Mouse (Mus musculus): ENCODE measurements around the gene Catsperg1. TPM values are rescaled to one million over a fixed set of nuclear protein-coding genes. Genes with fewer than 3 reads are reported as not detected.
A peak's percentile ranks its signal among the peaks of the same experiment; 100 is the strongest.
"Not testable (repeated sequence)": the region's sequence is repeated elsewhere in the genome, so short reads cannot be mapped to it uniquely, and the experiment has no call there.

The Catsperg1 gene
- polyA plus RNA-seq, 1 experiment = 4.1 TPM

GRCm38 (mm10) chr7:29247706-29248105 is 33.9 kb upstream of the Catsperg1 start:
- H3K4me1 ChIP-seq (ENCODE audit: control insufficient read depth, insufficient read depth, low read length) = no peaks in the 10 kb centered on the region
- no peak for TF ChIP-seq CTCF (IDR thresholded peaks at IDR 0.05; ENCODE audit: control insufficient read depth, insufficient read depth, low read length)
- no peak for TF ChIP-seq POLR2A (IDR thresholded peaks at IDR 0.05; ENCODE audit: borderline replicate concordance, control insufficient read depth, low read depth, low read length)
- WGBS = 28% methylated on average over 19 of the region's 19 CpGs
- H3K27ac ChIP-seq (ENCODE audit: control insufficient read depth, insufficient read depth, low read depth, low read length, poor library complexity) = no peak overlapping the region
- H3K4me3 ChIP-seq (replicated peaks; ENCODE audit: control insufficient read depth, low read depth, low read length) = peak overlapping the region; percentile 14

GRCm38 (mm10) chr7:29247314-29247700 is 33.5 kb upstream of the Catsperg1 start:
- peak overlapping the region; percentile 14 for H3K4me3 ChIP-seq (replicated peaks; ENCODE audit: control insufficient read depth, low read depth, low read length)
- H3K27ac ChIP-seq (ENCODE audit: control insufficient read depth, insufficient read depth, low read depth, low read length, poor library complexity) = no peak overlapping the region
- H3K4me1 ChIP-seq (ENCODE audit: control insufficient read depth, insufficient read depth, low read length) = no peaks in the 10 kb centered on the region
- WGBS = 31% methylated on average over 16 of the region's 16 CpGs
- TF ChIP-seq POLR2A (IDR thresholded peaks at IDR 0.05; ENCODE audit: borderline replicate concordance, control insufficient read depth, low read depth, low read length) (no peak), CTCF (IDR thresholded peaks at IDR 0.05; ENCODE audit: control insufficient read depth, insufficient read depth, low read length) (peak; percentile 87)

- no peaks in the 10 kb centered on the region for H3K4me1 ChIP-seq (ENCODE audit: control insufficient read depth, insufficient read depth, low read length)
- TF ChIP-seq CTCF (IDR thresholded peaks at IDR 0.05; ENCODE audit: control insufficient read depth, insufficient read depth, low read length) (no peak), POLR2A (IDR thresholded peaks at IDR 0.05; ENCODE audit: borderline replicate concordance, control insufficient read depth, low read depth, low read length) (no peak)
- H3K4me3 ChIP-seq (replicated peaks; ENCODE audit: control insufficient read depth, low read depth, low read length) = no peak overlapping the region
- WGBS = 86% methylated on average over 21 of the region's 21 CpGs
- no peak overlapping the region for H3K27ac ChIP-seq (ENCODE audit: control insufficient read depth, insufficient read depth, low read depth, low read length, poor library complexity)
Measured at GRCm38 (mm10) chr7:29246619-29247313, 32.9 kb upstream of the Catsperg1 start.

GRCm38 (mm10) chr7:29246015-29246414 is 32.2 kb upstream of the Catsperg1 start:
- WGBS = 83% methylated on average over 5 of the region's 5 CpGs
- TF ChIP-seq CTCF (IDR thresholded peaks at IDR 0.05; ENCODE audit: control insufficient read depth, insufficient read depth, low read length) = no peak
- H3K27ac ChIP-seq (ENCODE audit: control insufficient read depth, insufficient read depth, low read depth, low read length, poor library complexity) = no peak overlapping the region
- no peak overlapping the region for H3K4me3 ChIP-seq (replicated peaks; ENCODE audit: control insufficient read depth, low read depth, low read length)
- H3K4me1 ChIP-seq (ENCODE audit: control insufficient read depth, insufficient read depth, low read length) = no peaks in the 10 kb centered on the region

GRCm38 (mm10) chr7:29244732-29245416 is 31.0 kb upstream of the Catsperg1 start:
- H3K4me3 ChIP-seq (replicated peaks; ENCODE audit: control insufficient read depth, low read depth, low read length) = no peak overlapping the region
- WGBS = 83% methylated on average over 7 of the region's 7 CpGs
- H3K4me1 ChIP-seq (ENCODE audit: control insufficient read depth, insufficient read depth, low read length) = no peaks in the 10 kb centered on the region
- no peak overlapping the region for H3K27ac ChIP-seq (ENCODE audit: control insufficient read depth, insufficient read depth, low read depth, low read length, poor library complexity)
- TF ChIP-seq POLR2A (IDR thresholded peaks at IDR 0.05; ENCODE audit: borderline replicate concordance, control insufficient read depth, low read depth, low read length) = no peak
- TF ChIP-seq CTCF (IDR thresholded peaks at IDR 0.05; ENCODE audit: control insufficient read depth, insufficient read depth, low read length) = peak; percentile 80

GRCm38 (mm10) chr7:29238019-29238967 is 24.5 kb upstream of the Catsperg1 start, which contains the start of gene Yif1b:
TSS of gene Yif1b (plus strand) at chr7:29238329.
- under 1% methylated on average over 60 of the region's 60 CpGs for WGBS
- Histone ChIP-seq H3K4me3 (replicated peaks; ENCODE audit: control insufficient read depth, low read depth, low read length) (peak within 1 kb of the TSS; percentile 69), H3K4me1 (ENCODE audit: control insufficient read depth, insufficient read depth, low read length) (no peaks in the 10 kb centered on the region), H3K27ac (ENCODE audit: control insufficient read depth, insufficient read depth, low read depth, low read length, poor library complexity) (peak within 1 kb of the TSS; percentile 34)
- TF ChIP-seq CTCF (IDR thresholded peaks at IDR 0.05; ENCODE audit: control insufficient read depth, insufficient read depth, low read length) = no peak
- TF ChIP-seq POLR2A (IDR thresholded peaks at IDR 0.05; ENCODE audit: borderline replicate concordance, control insufficient read depth, low read depth, low read length) = peak; percentile 53

GRCm38 (mm10) chr7:29237596-29237995 is 23.8 kb upstream of the Catsperg1 start:
- peak overlapping the region; percentile 32; the same call in 1 of the 2 replicates for H3K27ac ChIP-seq (ENCODE audit: control insufficient read depth, insufficient read depth, low read depth, low read length, poor library complexity)
- H3K4me1 ChIP-seq (ENCODE audit: control insufficient read depth, insufficient read depth, low read length) = not testable (repeated sequence)
- H3K4me3 ChIP-seq (replicated peaks; ENCODE audit: control insufficient read depth, low read depth, low read length) = peak overlapping the region; percentile 42
- WGBS = 20% methylated on average over 6 of the region's 6 CpGs

- no peak for TF ChIP-seq POLR2A (IDR thresholded peaks at IDR 0.05; ENCODE audit: borderline replicate concordance, control insufficient read depth, low read depth, low read length)
- H3K4me1 ChIP-seq (ENCODE audit: control insufficient read depth, insufficient read depth, low read length) = no peaks in the 10 kb centered on the region; the same call in 1 of the 2 replicates
- H3K27ac ChIP-seq (ENCODE audit: control insufficient read depth, insufficient read depth, low read depth, low read length, poor library complexity) = no peak overlapping the region
- WGBS = 79% methylated on average over 4 of the region's 4 CpGs
- H3K4me3 ChIP-seq (replicated peaks; ENCODE audit: control insufficient read depth, low read depth, low read length) = no peak overlapping the region
Measured at GRCm38 (mm10) chr7:29236593-29236992, 22.8 kb upstream of the Catsperg1 start.
